Mouse (Mus musculus) cerebellum, adult 11 months (tissue): ENCODE measurements around the gene Zdhhc1.

ENCODE experiments used
- DNase-seq: peaks from one replicate; pipeline ENCODE4 v3.0.0; 2022

The Zdhhc1 gene

GRCm38 (mm10) chr8:105476161-105476560 is 20.5 kb downstream of the Zdhhc1 start:
- DNase-seq: no peak

GRCm38 (mm10) chr8:105475742-105476141 is 21.0 kb downstream of the Zdhhc1 start:
- DNase-seq: no peak

GRCm38 (mm10) chr8:105475254-105475653 is 21.4 kb downstream of the Zdhhc1 start:
- DNase-seq: no peak

- DNase-seq: no peak
Observed at GRCm38 (mm10) chr8:105474680-105475079, 22.0 kb downstream of the Zdhhc1 start.

GRCm38 (mm10) chr8:105473816-105474606 is 22.7 kb downstream of the Zdhhc1 start:
- no peak for DNase-seq

- no peak for DNase-seq
Observed at GRCm38 (mm10) chr8:105472983-105473382, 23.7 kb downstream of the Zdhhc1 start.

- no peak for DNase-seq
Observed at GRCm38 (mm10) chr8:105472414-105472932, 24.2 kb downstream of the Zdhhc1 start.

- peak; percentile 91 for DNase-seq
Observed at GRCm38 (mm10) chr8:105471314-105472015, 25.2 kb downstream of the Zdhhc1 start, which contains the start of gene Tppp3. Tppp3 (minus strand) TSS chr8:105471526.

- no peak for DNase-seq
Observed at GRCm38 (mm10) chr8:105470681-105471313, 25.9 kb downstream of the Zdhhc1 start.

GRCm38 (mm10) chr8:105470262-105470661 is 26.4 kb downstream of the Zdhhc1 start:
- no peak for DNase-seq

- no peak for DNase-seq
Observed at GRCm38 (mm10) chr8:105469816-105470215, 26.9 kb downstream of the Zdhhc1 start.

- peak; percentile 73 for DNase-seq
Observed at GRCm38 (mm10) chr8:105469041-105469695, 27.5 kb downstream of the Zdhhc1 start.

- peak; percentile 45 for DNase-seq
Observed at GRCm38 (mm10) chr8:105468002-105468720, 28.5 kb downstream of the Zdhhc1 start.

- peak; percentile 55 for DNase-seq
Observed at GRCm38 (mm10) chr8:105467396-105467985, 29.2 kb downstream of the Zdhhc1 start.

GRCm38 (mm10) chr8:105466700-105467291 is 29.9 kb downstream of the Zdhhc1 start:
- peak; percentile 86 for DNase-seq

GRCm38 (mm10) chr8:105466246-105466645 is 30.5 kb downstream of the Zdhhc1 start:
- no peak for DNase-seq

GRCm38 (mm10) chr8:105464595-105464994 is 32.1 kb downstream of the Zdhhc1 start:
- peak; percentile 43 for DNase-seq

GRCm38 (mm10) chr8:105461085-105461803 is 35.5 kb downstream of the Zdhhc1 start:
- no peak for DNase-seq

- no peak for DNase-seq
Observed at GRCm38 (mm10) chr8:105455218-105455617, 41.5 kb downstream of the Zdhhc1 start.

GRCm38 (mm10) chr8:105454088-105454487 is 42.6 kb downstream of the Zdhhc1 start:
- no peak for DNase-seq

- no peak for DNase-seq
Observed at GRCm38 (mm10) chr8:105453296-105453695, 43.4 kb downstream of the Zdhhc1 start.
